Comparison of ENCODE assay signal across 26 mouse cellular contexts in genomic region chr13:81208106-81208613, GRCm38 (mm10).
DNase-seq lines count a peak whose midpoint lies in the region; ATAC-seq and TF ChIP-seq lines count a peak whose summit lies in the region.
"Had no signal": no experiment of that assay in that cellular context is flagged by ENCODE, and none has a peak within 500 bp of the region (broad histone marks: within the 10 kb centered on the region; RNA-seq: fewer than 3 reads in every experiment).

No protein-coding gene starts in this region.

- H3K9ac ChIP-seq in kidney, embryonic 15.5 days = no peak overlapping the region
- H3K9ac ChIP-seq: embryonic facial prominence, embryonic 13.5 days; forebrain, embryonic 12.5 days; forebrain, embryonic 15.5 days; heart, embryonic 13.5 days; hindbrain, embryonic 14.5 days had no signal

- no peak overlapping the region for H3K4me2 ChIP-seq in kidney, embryonic 15.5 days
- H3K4me2 ChIP-seq: embryonic facial prominence, embryonic 13.5 days; forebrain, embryonic 12.5 days; forebrain, embryonic 15.5 days; heart, embryonic 13.5 days; hindbrain, embryonic 14.5 days had no signal

- H3K36me3 ChIP-seq in kidney, embryonic 15.5 days = no peaks in the 10 kb centered on the region
- H3K36me3 ChIP-seq: embryonic facial prominence, embryonic 10.5 days; embryonic facial prominence, embryonic 13.5 days; forebrain, embryonic 12.5 days; forebrain, embryonic 15.5 days; heart, embryonic 10.5 days; heart, embryonic 13.5 days had no signal

- 39% methylated on average over 1 of the region's 1 CpGs for WGBS in kidney, embryonic 15.5 days

- ATAC-seq in kidney, embryonic 15.5 days (replicated peaks; ENCODE audit: low FRiP score) = peak; percentile 62; the same call in 1 of the 2 replicates
- no peak for ATAC-seq in granulocyte monocyte progenitor cell, adult 5-6 weeks (replicated peaks; ENCODE audit: poor library complexity, severe bottlenecking)
- ATAC-seq: CD4-positive, CD25-positive, alpha-beta regulatory T cell, adult 4 months; forebrain, embryonic 15.5 days had no signal

- H3K4me1 ChIP-seq in kidney, embryonic 15.5 days = no peaks in the 10 kb centered on the region
- peaks cover 9% of the 10 kb centered on the region for H3K4me1 ChIP-seq in bone marrow macrophage, adult 2 months (ENCODE audit: control insufficient read depth, insufficient read depth, low read length)
- H3K4me1 ChIP-seq: embryonic facial prominence, embryonic 10.5 days; embryonic facial prominence, embryonic 13.5 days; forebrain, embryonic 12.5 days; forebrain, embryonic 15.5 days; heart, embryonic 10.5 days; heart, embryonic 13.5 days had no signal

- TF ChIP-seq POLR2A in bone marrow macrophage, adult 2 months (IDR thresholded peaks at IDR 0.05; ENCODE audit: borderline replicate concordance, low read depth, low read length) = no peak

- no peaks in the 10 kb centered on the region for H3K27me3 ChIP-seq in kidney, embryonic 15.5 days
- H3K27me3 ChIP-seq: embryonic facial prominence, embryonic 13.5 days; forebrain, embryonic 12.5 days; forebrain, embryonic 15.5 days; heart, embryonic 13.5 days had no signal

- no peak for DNase-seq in kidney, adult 18-20 months
- peak; percentile 33 for DNase-seq in kidney, postnatal 14 days
- no peak for DNase-seq in kidney, postnatal 25 days
- DNase-seq: adrenal gland, adult 2 months; adrenal gland, postnatal 14 days; cerebellum, adult 11-12 months; cerebellum, adult 8-10 months; cerebellum, postnatal 10 days; cerebellum, postnatal 36 days; embryo, embryonic 11 days; gastrocnemius, postnatal 25 days; heart, adult 2 months; heart, postnatal 14 days; heart, postnatal 4 days had no signal

- H3K4me3 ChIP-seq in kidney, embryonic 15.5 days (replicated peaks) = no peak overlapping the region
- no peak overlapping the region for H3K4me3 ChIP-seq in bone marrow macrophage, adult 2 months (ENCODE audit: insufficient read depth, low read length)
- H3K4me3 ChIP-seq: embryonic facial prominence, embryonic 10.5 days; embryonic facial prominence, embryonic 13.5 days; erythroblast, embryonic 14.5 days; forebrain, embryonic 12.5 days; forebrain, embryonic 15.5 days; heart, adult 2 months; heart, embryonic 10.5 days; heart, embryonic 13.5 days had no signal

- peak overlapping the region; percentile 32; the same call in 1 of the 2 replicates for H3K27ac ChIP-seq in kidney, embryonic 15.5 days
- peak overlapping the region; percentile 46 for H3K27ac ChIP-seq in bone marrow macrophage, adult 2 months (ENCODE audit: insufficient read depth, low read depth, low read length)
- H3K27ac ChIP-seq: embryonic facial prominence, embryonic 10.5 days; embryonic facial prominence, embryonic 13.5 days; forebrain, embryonic 12.5 days; forebrain, embryonic 15.5 days; heart, adult 2 months; heart, embryonic 10.5 days; heart, embryonic 13.5 days; hindbrain, embryonic 14.5 days had no signal

- no peaks in the 10 kb centered on the region for H3K9me3 ChIP-seq in kidney, embryonic 15.5 days (replicated peaks)
- H3K9me3 ChIP-seq: embryonic facial prominence, embryonic 13.5 days; forebrain, embryonic 12.5 days; heart, embryonic 10.5 days; heart, embryonic 13.5 days had no signal

- TF ChIP-seq CTCF in bone marrow macrophage, adult 2 months (IDR thresholded peaks at IDR 0.05; ENCODE audit: low read depth, low read length) = no peak
